Mouse (Mus musculus) kidney, adult 9 months (tissue): Measurements from ENCODE around the gene Abca5.
A peak's percentile ranks its signal among the peaks of the same experiment; 100 is the strongest.
"Not testable (repeated sequence)": the region's sequence is repeated elsewhere in the genome, so short reads cannot be mapped to it uniquely, and the experiment has no call there.

Experiments used
- DNase-seq: peaks from one replicate; pipeline ENCODE4 v3.0.0; 2022

The Abca5 gene

DNA sequence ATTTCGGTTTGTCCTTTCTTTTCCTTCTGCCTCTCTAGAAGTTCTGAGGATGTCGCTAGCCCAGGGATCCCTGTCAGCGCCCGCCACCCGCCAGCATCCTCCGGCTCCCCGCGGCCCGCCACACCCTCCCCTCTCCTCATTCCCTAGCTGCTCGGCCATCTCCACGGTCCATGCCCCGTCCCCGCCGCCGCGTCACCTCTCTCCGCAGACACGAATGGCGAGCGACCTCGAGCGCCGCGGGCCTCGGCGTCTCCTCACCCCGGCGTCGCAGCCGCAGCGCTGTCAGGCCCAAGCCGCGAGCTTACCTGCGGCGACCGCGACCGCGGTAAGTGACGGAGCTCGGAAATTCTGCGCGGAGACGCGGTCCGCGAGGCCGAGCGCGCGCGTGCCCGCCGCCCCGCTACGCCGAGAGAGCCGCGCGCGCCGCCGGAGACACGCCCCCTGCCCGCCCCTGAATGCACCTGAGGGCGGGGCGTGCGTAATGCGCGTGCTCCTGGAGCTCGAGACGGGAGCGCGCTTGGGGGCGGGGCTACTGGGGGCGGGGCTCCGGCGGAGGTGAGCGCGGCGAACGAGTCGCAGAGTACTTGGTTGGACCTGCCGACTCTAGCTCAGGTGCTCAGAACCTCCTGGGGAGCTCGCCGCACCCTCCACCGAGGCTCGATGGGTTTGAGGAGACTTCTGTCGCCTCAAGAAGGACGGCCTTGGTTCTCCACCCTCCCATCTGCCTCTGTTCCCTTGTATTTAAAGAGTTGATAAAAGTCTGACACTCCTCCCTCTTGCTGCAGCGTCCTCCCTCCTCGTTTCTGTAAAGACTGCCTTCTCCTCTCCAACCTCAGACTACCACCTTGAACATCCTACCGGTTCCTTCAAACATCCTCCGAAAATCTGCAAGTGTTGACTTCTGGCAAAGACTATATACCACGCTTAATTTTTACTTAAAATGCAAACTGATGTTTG is at the start of gene Abca5:
Abca5 (minus strand) TSS at position 428 of the 957 bp plus-strand sequence.
- peak; percentile 87 for DNase-seq

DNA sequence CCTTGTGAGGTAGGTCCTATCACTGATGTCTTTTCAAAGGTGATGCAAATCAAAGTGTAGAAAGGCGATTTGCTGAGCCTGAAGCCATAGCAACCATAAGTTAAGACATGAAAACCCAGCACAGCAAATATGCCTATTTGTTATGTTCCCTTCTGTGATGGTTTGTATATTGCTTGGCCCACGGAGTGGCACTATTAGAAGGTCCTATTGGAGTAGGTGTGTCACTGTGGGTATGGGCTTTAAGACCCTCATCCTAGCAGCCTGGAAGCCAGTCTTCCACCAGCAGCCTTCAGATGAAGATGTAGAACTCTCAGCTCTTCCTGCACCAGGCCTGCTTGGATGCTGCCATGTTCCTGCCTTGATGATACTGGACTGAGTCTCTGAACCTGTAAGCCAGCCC is 48.0 kb upstream of the Abca5 start:
- DNase-seq, result no peak

DNA sequence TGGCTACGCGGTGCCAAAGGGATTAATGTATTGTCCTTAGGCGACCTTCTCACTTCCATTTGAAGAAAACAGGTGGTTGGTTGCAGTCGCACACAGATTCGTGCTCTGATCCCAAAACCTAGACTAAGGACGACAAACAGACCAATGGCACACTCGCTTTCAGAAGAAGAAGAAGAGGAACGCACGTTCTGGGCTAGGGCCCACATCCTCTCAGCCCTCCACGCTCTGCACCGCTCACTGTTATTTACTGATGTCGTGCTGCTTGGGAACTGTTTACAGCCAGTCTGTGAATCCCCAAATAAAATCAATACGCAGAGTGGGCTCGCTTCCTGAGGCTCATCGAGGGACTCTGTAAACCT is 42.8 kb upstream of the Abca5 start:
- no peak for DNase-seq

DNA sequence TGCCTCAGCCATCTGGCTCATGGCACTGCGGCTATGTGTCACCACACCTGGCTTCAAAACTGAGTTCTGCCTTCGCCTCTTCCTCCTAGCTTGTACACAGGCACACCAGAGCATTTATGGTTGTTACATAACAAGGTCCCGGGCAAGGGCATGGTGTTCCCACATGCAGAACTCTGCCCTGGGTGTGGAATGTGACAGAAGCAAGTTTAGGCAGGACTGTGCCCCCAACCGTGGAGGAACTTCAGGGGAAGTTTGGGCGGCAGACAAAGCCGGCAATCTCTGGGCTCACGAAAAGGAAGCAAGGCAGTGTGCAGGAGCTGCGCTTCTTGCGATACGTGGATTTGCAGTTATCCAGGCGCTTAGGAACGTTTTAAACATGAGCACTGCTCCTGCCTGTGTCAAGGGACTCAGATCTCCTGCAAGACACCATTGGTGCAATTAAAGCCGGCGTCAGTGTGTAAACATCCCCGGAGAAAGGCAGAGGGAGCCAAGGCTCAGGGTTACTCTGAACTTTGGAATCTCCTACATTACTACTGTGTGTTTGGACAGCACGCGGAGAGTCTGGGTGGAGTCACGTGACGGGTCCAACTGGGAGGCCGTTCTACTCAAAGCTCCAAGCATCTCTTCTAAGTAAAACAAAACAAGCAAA is 42.3 kb upstream of the Abca5 start:
- peak; percentile 97 for DNase-seq

DNA sequence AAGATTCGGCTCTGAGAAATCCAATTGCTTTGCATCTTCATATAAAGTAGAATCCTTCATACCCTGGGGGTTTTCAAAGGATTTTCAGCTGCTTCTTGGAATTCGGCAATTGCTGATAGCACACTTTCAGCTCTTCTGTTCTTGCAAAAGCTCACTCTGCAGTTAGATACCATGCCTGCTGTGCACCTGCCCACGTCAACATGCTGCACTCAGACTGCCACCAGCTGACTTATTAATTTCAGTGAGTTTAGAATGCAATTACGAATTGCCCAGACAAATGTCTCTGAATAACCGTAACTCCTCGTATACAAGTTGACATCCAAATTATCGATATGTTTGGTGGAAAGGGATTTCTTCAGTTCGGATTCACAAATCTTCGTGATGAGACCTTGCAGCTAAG is 36.5 kb upstream of the Abca5 start:
- no peak for DNase-seq

DNA sequence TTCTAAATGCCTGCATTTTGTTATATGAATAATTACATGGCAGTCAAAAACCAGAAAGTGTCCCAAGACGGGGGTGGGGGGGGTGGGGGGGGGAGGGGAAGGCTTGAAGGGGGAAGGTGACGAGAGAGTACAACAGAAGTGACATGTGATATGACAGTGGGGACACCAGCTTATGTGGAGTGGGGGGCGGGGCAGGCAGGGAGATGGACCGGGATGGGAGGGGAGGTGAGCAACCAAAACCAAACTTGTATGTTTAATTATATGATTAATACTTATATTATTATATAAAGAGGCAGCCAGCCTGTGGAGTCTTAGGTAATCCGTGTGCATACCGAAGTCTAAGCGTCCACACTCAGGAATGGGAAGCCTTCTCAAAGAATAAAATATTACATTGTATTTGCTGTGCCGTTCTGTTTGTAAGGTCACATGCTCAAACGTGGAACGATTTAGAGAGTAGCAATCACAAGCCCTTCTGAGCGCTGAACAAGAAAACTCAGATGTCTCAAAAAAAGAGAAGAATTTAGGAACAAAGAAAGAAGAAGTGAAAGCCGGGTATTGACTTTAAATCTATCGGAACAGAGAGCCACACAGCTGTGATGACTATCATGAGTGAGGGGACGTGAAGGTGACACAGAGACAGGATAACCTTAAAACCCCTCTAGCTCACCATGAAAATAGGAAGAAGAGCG is 34.9 kb upstream of the Abca5 start:
- DNase-seq, result no peak

DNA sequence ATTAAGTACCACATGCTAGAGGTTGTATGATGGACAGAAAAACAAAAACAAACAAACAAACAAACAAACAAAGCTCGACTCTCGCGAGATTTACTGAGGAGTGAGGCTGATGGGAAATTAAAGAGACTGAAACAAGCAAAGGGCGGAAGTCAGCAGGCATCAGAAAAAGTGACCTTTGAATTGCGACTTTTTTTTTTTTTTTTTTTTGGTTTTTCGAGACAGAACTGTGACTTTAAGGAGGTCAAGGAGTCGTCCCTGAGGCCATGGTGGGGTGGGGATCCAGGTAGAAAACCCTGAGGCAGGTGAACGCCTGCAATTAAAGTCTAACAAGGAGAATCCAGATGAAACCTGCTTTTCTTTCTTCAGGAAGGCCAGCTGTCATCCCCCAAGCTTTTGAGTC is 34.3 kb upstream of the Abca5 start:
- DNase-seq, result no peak

DNA sequence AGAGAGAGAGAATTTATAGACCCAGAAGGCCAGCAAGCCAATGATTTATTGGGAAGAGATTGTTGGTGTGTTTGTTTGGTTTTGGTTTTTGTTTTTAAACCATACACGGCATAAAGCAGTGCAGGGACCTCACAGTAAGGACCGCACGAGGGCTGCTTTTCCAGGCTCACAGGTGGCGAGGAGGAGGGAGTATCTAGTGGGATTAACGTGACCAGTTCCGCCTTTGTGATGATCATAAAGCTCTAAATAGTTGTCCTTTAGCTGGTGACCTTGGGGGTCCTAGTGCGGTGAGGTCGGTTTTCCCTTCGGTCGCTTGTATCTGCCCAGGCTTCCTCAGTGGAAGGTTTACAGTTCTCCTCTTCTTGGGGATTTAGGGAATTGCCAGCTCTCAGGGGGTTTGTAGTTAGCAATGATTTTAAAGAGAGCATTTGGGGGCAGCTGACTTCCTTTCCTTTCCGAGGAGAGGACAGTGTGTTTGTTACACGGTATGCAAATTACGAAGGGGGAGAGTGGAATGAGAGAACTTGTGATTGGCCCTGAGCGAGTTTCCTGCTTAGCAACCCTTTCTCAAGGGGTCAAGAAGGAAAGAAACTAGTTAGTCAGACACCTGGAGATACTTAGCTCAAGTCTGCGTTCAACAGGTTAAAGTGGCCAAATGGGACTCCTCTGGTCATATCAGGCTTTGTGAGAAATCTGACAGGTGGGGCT is 31.9 kb upstream of the Abca5 start:
- DNase-seq, result peak; percentile 73

DNA sequence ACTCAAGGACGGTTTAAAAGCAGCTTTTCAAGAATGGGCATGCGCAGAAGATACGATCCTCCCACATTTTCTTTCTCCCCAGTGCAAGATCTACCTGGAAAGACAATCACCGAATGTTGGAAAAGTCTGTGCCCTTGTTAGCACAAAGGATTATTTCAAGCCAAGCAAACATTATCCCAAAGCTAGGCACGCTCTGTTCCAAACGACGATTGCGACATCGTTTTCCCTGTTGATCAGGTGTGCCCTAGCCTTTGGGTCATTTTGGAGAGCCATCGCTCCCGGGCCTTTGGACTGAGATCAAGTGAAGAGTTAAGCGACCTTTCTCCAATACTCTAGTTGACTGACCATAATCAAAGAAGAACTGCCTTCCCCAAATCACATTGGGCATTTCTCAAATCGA is 30.1 kb upstream of the Abca5 start:
- DNase-seq, result peak; percentile 54

DNA sequence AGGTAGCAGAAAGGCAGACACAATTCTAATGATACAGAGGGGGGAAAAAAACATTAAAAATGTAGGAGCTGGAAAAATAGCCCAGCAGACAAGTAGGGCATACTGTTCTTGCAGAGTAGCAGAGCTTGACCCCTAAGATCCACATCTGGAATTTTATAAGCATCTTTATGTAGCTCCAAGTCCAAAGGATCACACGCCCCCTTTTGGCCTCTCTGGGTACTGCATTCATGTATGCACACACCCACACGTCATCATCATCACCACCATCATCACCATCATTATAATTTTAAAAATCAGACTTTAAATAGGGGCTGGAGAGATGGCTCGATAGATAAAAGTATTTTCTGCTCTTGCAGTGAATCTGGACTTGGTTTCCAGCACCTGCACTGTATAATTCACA is 29.4 kb upstream of the Abca5 start:
- DNase-seq, result no peak

DNA sequence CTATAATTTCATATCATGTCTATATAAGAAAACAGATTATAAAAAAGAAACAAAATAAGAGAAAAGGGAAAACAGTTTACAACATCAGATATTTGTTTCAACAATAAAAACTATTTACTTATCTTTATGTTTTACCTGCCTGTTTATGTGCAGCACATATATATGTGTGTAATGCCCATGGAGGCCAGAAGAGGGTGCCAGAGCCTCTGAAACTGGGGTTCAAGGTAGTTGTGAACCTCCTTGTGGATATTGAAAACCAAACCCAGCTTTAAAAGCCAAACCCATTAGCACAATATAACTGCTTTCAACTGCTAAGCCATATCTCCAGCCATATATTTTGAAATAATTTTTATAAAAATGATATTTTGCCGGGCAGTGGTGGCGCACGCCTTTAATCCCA is 27.5 kb upstream of the Abca5 start:
- DNase-seq, result peak; percentile 85

DNA sequence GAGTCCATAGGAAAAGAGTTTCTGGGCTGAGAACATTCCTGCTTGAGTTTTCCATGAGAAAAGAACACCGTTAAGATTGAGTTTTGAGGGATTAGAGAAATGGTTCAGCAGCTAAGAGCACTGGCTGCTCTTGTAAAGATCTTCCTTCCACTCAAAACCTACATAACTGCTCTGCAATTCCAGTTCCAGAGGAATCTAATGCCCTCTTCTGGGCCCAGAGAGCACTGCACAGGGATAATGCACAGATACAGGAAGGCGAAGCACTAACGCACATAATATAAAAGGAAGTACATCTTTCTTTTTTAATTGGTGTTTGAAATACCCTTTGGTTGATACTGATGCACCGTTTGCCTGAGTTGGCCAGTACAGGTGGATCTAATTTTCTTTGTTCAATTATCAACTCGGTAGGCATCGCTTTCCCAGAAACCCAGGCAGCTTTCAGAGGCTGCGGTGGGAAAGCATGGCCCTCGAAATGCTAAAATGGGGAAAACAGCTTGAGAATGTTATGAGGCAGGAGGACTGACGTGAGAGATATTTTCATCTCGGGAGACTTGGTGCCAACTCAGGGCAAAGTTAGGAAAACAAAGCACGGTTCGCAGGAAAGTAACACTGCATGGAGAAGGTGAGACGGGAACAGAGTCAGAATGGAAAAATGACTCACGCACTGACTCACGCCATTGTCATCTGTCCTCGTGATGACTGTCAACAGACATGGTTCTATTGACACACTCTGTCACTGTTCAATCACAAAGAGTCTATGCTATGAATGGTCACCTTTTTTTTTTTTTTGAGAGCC is 20.4 kb upstream of the Abca5 start:
- peak; percentile 58 for DNase-seq

DNA sequence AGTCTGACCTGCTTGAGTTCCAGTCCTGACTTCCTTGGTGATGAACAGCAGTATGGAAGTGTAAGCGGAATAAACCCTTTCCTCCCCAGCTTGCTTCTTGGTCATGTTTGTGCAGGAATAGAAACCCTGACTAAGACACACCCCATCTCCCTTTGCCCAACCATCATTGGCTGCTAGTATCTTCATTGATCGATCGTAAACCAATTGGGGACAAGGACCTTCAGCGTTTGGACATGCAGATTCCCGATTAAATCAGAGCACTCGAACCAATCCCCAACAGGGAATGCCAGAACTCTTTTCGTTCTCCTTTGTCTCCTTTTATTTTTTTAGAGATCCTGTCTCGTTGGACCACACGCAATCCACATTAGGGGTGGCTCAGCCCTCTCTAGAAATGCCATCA is 17.6 kb upstream of the Abca5 start:
- DNase-seq, result not testable (repeated sequence)

DNA sequence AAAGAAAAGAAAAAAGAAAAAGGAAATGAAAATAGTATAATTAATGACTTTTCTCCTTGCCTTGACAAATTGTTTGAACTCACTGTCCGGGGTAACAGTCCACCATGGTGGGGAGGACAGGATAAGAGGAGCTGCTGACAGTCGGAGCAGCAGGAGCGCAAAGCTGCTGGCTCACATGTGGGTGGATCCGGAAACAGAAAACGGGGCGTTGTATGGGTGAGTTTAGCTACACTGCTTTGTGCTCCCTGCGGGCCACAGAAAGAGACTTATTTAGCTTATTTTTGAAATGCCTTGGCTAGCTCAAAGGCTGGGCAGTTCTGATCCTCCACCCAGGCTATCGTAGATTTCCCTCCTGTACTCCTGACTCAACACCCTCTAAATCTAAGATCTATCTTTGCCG is 16.7 kb upstream of the Abca5 start:
- no peak for DNase-seq

DNA sequence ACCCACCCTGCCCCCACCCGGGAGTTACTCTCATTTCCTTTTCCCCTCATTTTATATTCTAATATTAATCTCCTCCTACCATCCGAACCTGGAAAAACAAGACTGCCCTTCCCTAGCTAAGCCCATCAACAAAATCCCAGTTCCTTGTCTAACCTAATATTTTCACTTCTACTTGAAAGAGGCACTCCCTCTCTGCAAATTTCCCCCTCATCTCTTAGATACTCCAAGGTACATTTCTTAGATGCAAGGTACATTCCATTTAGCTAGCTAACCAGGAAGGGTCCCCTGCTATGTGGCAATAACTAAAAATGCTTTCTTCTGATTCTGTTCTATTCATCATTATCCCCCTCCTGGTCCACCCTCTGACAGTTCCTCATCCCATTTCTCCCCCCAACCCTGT is 10.7 kb upstream of the Abca5 start:
- DNase-seq, result no peak

DNA sequence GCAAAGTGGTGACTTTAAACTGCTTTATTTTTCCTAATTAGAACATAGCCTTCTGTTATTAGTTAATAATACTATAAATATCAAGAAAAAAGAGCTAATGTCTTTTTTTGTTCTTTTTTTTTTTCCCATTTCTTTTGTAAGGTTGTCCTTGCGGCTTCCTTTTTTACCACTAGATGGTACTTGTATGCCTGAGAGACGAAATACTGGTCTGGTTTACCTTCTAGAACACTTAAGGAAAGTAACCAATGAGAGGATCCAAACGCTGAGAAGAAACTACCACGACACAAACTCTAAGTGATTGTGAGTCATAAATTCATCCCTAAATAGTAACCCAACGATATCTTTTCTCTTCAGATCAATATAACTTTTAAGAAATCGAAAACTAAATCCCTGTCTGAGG is 10.3 kb upstream of the Abca5 start:
- no peak for DNase-seq

DNA sequence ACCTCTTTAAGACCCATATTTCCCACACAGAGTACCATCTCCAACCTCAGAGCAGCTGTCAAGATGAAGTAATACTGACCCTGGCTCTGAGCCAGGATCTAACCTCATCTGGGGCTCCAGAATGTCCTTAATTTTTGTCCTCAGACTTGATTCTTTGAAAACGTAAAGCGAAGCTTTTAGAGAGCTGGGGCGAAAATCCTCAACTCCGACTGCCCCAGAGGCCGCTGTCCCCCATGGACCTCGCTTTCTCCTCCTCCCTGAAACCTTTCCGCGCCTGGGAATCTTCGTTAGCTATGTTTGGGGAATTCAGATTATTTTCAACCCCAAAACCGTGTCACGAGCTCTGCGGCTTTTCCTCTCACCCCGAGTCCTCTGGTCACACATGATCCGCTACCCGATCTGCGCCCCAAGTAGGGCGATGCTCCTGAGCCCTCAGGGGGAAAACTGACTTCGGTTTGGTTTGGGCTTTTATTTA is 665 bp downstream of the Abca5 start:
- DNase-seq, result peak; percentile 17

DNA sequence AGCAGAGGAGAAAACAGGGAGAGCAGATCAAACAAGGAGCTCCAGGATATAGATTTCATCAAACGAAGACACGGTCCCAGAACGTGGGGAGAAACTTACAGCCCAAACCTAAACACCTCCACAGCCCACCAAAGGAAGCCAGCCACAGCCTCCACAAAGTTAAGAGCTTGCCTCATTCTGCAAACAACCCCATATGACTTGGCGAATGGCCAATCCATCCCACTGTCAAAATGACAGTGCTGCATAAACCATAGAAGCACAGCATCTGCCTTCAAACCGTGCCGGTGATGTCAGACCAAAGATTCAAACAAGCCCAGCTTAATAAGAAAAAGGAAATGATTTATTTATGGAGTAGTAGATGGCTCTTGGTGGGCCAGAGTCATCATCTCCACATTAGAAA is 7.4 kb downstream of the Abca5 start:
- no peak for DNase-seq

DNA sequence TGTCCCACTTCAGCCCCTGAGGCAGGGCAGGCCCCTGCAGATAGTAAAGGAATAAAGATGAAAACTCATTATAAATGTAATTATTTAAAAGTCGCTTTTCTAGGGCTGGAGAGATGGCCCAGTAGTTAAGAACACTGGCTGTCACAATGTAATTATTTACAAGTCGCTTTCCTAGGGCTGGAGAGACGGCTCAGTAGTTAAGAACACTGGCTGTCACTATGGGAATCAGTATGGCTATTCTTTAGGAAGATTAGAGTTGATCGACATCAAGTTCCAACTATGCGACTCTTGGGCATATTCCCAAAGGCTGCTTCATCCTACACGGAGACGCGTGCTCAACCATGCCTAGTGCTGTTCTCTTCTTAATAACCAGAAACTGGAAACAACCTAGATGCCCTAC is 15.2 kb downstream of the Abca5 start:
- no peak for DNase-seq

DNA sequence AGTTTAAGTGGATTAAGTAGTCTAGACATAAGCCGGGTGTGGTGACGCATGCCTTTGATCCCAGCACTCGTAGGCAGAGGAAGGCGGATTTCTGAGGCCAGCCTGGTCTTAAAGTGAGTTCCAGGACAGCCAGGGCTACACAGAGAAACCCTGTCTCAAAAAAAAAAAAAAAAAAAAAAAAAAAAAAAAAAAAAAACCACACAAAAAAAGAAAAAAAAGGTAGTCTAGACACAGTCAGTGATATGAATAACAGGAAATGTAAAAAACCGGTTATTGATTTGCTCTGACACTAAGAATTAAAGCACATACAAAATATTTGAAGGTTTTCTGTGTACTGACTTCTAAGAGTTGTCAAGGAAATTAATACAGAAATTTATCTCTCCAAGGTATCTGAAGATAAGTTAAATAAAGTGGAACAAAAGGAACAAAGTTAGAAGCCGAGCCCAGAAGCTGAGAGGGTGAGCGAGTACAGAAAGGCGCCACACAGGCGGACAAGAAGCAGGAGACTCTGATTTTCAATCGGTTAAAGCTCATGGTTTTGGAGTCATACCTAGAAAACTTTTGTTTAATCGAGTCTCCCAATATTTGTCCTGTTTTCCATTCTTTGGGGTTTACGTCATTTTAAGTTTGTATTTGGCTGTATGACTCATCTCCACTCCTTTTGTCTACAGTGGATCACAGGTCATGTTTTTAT is 30.9 kb downstream of the Abca5 start:
- DNase-seq, result no peak

DNA sequence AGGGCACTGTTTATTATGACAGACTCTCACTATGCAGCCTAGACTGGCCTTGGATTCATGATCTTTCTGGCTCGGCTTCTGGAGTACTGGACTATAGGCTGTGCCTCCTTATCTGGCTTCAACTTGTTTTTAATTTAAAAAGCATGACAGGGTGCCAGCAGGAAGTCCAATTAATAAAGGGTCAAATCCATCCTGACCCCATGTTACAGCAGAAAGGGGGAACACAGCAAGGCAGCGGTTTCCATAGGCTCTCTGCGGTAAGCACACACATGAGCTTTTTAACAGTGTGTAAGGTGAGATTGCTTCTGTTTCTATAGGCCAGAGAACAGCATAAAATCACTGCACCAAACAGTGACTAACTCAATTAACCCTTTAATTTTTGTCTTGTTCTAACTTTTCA is 34.1 kb downstream of the Abca5 start:
- DNase-seq, result no peak
